Mouse (Mus musculus) thymus, postnatal 0 days (tissue): ENCODE measurements at regions not wholly inside any gene's neighbourhood (a gene's known extent, or its start where the extent isn't known, plus 50 kb on each side); places are given as distances from the start of the nearest gene placed in this dataset.

Experiments used
- DNase-seq: peaks from one replicate; pipeline ENCODE4 v3.0.0-alpha.2; 2015; ENCODE audit warnings: low spot score

DNA sequence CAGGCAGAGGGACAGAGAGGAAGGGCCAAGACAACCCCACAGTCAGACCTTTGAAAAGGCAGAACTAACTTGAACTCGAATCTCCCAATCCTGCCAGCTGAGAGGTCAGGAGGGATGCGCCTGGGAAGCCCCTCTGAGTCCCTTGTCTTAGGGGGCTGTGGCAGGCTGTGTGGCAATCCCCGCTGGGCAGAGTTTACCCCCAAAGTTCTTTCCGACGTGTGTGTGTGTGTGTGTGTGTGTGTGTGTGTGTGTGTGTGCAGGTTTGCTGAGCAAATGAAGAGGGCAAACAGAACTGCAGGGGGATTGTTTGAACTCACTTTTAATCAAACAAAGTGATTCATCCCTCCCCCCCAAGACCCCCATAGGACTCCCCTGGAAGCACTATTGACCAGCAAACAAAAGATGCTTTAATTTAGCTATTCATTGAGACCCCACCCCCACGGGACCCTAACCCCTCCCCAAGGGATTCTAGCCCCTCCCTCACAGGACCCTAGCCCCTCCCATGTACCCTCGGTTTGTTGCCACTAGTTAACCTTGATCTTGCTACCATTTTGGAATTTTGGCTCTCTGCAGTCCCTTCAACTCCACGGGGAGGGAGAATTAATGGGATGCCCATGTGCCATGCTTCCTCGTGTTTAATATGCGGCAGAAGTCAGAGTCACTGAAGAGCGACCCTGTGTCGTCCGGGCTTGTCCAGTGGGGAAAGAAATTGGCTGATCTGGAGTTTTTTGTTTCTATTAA is 143.4 kb upstream of the Gli2 start:
- no peak for DNase-seq

DNA sequence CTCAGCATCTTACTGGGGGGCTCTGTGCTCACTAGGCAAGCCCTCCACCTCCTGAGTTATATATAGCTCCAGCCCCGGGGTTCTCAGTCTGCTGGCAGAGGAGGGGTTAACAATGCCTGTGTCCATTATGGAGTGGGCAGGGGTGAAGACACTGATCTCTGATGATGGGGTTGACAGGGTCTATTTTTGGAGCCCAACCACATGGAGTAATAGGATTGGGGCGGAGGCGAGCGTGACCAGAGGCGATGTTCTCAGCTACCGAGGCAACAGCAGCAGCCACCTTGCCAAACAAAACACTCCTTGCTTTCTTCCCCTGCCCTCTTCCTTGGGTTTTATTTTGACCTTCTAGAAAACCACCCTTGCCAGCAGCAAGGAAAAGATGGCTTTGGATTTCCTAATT is 141.1 kb upstream of the Gli2 start:
- no peak for DNase-seq

DNA sequence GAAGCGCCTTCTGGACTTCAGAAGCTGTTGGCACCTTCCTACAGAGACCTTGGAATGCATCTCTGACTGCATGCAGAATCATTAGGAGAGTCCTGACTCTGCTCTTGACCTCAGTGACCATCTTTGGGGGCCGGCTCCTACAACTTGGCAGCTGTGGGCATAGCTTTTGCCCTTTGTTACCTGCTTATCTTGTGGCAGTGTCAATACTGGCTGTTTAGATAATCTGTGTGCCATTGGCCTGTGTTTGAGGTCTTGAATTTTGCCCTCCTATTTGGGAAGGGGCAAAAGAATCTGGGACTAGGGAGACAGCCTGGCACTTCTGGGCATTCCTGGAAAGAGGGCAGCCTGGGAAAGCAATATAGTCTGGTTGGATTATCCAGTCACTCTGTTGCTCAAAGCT is 137.8 kb upstream of the Gli2 start:
- no peak for DNase-seq

DNA sequence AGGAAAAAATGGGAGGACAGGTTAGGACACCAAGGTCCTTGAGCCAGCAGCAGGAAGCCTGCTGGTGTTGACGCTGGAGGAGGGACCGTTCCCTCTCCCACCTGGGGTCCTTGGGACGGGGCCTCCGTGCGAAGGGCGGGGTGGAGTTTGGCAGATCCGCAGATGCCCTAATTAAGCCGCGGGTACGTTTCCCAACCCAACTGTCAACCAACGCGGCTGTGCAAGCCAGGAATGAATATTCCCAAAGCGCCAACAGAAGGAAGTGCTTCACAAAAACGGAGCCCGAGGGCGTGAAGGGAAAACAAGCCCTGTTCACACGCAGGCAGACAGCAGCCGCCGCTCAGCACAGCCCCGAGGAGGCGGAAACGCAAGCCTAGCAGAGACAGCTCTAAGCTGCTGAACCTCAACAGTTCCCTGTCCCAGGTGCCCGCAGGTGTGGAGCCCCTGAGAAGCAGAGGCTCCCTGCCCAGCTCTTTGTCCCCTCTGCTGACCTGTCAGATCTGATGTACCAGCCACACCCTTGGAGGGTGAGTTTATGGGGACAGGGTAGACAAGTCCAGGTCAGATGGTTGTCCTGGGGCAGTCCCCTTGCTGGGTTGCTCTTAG is 136.1 kb upstream of the Gli2 start:
- DNase-seq, result no peak

DNA sequence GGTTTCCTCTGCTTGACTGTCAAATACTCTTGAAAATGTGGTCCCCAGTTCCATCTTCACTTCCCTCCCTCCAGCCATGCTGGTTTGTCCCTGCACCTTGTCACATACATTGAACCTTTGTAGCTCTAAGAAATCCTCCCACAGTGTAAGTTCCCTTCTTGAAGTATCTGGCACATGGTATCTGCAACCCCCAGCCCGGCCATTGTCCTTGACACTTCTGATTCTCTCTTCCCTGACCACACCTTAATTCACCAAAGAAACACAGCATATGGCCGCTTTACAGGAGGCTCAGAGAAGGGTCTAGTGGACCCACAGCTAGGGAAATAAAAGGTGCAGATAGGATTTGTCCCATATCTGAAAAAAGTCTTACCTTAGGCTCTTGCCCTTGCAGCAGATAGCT is 133.9 kb upstream of the Gli2 start:
- DNase-seq, result no peak

DNA sequence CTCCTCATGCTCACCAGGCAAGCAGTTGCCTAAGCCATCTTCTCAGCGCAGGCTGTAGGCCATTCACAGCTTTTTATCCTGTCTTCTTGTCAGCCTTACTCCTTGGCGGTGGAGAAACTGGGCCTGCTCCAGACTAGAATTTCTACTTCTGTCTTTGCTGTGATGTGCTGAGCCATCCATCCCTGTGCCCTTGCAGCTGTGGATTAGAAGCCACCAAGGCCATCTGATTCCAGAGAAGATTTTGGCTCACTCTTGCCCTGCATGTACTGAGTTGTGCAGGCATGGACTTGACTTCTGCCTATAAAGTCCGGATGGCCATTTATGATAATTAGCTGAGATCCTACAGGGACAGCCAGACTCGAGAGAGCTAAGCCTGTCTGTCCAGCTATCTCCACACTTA is 133.4 kb upstream of the Gli2 start:
- no peak for DNase-seq

DNA sequence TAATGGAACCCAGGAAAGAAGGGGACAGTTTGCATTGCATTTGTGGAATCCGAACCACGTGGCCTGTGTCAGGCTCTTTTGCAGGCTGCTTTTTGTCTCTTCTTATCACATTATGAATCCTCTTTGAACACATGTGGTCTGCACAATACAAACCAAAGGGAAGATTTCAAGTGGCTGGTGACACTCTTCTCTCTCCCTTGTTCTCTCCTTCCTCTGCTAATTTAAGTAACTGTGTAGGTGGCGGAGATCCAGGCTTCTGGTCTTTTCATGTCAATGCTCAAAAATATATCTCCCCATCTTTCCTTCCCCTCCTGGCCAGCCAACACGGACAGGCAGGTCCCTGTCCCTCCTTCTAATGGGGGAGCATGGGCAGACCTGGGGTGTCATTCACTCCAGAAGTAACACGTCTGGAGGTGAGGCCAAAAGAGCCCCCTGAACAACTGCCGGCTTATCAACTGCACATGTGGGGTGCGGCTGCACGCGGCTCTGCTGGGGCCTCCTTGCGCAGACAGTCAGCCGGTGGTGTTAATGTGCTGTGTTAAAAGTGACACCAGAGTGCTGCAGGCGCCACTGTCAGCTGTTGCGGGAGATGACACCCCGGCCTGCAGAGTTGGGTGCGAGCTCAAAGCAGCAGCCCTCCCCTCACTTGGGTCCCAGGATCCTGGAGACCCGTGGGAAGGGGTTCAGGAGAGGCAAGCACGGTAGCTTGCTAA is 130.3 kb upstream of the Gli2 start:
- DNase-seq, result no peak

DNA sequence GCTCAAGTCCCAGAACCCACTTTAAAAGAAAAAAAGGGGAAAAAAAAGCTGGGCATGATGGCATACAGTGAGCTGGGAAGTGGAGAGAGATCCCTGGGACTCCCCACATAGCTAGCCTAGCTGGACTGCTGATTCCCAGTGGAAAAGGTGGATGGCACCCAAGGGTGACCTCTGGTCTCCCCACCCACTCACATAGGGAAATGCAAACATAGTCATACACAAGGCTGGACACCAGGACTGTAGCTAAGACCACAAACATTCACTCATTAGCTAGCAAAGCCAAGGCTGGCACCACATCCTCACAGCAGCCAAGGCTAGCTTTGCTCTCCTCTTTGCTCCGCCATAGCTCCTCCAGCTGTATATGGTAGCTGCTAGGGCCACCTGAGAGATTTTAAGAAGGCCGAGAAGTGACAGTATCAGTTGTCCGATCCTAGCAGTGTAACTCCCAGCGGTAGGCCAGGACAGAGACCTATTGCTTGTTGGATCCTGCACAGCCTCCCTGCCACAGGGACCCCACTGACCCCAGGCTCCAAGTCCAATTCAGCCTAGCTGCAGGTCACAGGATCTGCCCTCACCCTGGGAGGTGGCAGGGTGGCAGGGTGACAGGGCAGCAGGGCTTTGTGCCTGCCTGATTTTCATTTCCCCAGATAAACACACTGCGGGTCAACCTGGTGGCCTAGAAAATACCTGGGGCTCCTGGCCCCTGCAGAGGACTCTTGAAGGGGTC is 119.8 kb upstream of the Gli2 start:
- DNase-seq, result no peak

DNA sequence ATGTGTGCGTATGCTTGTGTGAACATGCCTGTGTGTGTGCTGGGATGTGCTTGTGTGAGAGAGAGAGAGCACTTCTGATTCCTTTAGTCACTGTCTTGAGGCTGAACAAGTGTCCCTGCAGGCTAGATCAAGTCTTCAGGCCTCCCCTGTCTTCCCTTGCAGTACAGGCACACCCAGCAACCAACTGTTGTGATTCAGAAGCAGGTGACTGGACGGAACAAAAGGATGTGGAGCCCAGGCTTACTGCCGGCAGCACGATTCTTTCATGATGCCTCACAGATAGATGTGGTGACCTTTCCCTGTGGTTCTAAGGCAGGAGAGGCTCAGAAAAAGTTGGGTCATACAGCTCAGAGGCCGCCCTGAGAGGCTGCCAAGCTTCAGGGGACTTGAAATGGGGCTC is 114.0 kb upstream of the Gli2 start:
- no peak for DNase-seq

DNA sequence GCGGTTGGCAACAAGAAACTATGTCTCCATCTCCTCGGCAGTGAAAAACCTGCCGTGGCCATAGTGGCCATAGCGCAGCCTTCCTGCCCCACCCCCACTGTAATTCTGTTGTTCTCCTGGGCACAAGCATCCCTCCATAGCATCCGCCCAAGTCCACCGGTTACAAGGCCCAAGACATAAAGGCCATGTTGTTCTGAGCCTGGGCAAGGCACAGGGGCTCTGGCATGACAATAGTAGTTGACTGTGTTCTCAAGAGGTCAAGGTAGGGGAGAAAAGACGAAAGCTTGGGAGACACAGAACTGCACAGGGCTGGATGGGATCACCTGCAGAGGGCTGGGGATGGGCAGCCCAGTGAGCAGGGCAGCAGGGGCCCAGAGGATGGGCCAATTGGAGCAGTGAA is 112.9 kb upstream of the Gli2 start:
- no peak for DNase-seq

DNA sequence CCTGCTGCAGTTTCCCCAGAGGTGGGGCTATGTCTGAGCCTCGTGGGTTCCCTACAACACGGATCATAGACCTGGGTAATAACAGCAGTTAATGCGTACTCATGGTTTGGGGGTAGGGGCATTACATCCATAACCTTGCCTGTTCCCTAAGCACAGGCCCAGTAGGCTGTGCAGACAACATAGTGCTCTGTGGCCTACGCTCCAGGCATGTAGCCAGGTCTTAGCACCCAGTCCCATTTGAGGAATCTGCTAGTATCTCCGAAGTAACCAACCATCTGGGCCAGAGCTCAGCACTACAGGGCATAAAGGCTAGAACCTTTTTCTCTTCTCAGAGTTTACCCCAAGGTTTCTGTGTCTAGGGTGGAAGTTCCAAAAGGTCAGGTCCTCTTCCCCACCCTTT is 111.4 kb upstream of the Gli2 start:
- DNase-seq, result no peak

DNA sequence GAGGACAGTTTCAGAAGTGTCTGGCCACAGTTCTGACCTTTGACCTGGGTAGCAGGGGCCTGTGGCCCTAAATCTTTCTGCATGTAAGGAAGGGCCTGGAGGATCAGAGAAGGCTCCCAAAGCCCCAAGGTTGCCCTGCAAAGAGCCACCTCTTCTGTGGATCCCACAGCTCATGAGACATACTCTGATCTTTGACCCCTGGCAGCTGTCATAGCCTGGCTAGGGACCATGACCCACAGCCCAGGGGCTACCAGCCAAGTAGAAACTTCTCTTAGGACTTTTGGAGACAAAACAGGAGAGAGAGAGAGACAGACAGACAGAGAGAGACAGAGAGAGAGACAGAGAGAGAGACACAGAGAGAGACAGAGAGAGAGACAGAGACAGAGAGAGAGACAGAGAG is 110.4 kb upstream of the Gli2 start:
- DNase-seq, result no peak

DNA sequence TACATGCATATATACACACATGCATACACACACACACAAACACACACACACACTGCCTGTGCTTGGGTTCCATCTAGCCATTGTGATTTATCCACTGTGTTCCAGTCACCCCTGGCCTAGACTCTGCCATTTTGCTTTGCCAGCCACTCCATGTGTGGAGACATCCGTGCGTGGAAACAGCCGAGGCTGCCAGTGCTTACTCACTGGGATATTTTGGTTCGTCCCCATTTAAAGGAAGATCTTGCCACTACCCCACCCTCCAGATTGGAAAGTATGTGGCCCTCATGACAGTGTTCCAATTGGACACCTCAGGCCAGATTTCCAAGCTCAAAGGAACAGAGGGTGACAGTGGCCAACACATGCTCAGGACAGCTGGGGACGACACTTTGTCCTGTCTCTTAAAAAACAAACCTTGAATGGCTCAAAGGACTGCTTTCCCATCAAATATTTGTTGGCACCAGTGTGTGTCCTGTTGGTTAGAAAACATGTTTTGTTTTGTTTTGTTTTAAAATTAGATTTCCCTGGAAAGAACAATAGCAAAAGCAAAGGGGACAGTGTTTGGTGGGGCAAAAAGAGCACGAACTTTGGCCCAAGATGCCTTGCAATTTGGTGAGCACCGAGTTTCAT is 109.8 kb upstream of the Gli2 start:
- no peak for DNase-seq

DNA sequence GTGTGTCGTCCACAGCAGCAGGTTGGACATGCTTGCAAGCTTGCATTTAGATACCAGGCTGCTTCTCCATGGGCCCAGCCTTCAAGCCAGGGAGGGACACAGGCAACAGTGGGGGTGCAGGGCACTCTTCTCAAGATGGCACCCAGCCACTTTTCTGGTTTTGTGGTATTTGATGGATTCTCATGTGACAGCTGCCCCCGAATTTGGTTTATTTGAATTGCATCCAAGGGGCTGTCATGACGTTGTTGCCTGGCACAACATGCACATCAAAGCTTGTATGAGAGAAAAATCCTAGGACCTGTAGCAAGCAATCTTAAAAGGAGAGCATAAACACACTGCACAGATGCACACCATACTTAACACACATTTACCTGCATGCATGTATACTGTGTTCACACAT is 108.3 kb upstream of the Gli2 start:
- DNase-seq, result no peak

DNA sequence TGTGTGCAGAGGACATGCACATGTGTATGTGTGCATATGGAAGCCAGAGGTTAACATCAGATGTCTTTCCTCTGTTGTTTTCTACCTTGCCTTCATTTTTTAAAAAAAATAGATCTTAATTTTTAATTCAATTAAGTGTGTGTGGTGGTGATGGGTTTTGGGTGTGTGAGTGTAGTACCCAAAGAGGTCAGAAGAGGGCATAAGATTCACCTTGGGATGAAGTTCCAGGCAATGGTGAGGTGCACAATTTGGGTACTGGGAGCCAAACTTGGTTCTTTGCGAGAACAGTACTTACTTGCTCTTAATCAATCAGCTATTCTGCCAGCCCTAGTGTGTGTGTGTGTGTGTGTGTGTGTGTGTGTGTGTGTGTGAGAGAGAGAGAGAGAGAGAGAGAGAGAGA is 106.9 kb upstream of the Gli2 start:
- peak; percentile 3 for DNase-seq

DNA sequence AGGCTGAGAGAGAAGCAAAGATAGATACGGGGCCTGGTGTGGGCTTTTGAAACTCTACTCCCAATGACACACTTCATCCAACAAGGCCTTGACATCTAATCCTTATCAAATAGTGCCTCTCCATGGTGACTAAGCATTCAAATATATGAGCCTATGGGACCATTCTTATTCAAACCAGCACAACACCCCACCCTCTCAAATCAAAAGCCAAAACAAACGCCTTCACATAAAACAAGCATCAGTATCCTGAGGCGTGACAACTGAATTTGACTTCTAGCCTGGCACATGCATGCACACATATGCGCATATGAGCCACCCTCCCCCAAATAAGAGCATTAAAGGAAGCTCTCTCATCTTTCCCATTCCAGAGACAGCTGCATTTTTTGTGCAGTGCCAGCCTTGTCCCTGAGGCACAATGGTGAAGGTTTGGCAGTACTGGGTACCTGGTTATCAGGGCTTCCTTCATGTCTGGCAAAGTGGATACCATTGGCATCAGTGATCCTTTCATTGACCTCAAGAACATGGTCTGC is 103.8 kb upstream of the Gli2 start:
- no peak for DNase-seq

DNA sequence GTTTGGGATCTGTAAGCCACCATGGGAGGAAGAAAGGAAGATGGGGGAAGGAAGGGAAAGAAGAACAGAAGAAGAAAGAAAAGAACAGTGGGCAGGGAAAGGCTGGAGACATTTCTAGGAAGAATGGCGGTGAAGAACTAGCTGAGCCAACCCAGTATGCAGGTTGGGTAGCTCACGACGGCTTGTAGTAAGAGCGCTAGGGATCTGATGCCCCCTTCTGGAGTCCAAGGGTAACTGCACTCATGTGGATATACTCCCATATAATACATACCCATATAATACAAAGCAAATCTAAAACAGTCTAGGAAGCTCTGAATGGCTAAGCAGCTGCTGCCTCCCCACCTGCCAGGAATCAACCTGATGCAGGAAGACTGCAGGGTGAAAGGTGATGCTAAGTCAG is 100.2 kb upstream of the Gli2 start:
- no peak for DNase-seq

DNA sequence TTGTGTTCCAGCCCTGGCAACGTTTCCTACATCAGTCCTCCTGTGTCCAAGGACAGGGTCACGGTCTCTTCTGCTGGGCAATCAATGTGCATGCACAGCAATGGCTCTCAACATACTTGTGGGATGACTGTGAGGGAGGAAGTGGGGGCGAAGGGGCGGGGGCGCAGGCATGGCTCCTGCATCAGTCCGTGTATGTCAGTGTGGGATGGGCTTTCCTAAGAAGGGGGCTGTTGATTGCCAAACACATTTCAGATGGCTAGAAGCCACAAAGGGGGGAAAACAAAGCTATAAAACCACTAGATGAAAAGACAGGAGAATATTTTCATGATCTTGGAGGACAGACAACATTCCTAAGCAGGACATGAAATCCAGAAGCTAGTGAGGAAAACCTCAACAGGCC is 99.4 kb upstream of the Gli2 start:
- DNase-seq, result no peak

DNA sequence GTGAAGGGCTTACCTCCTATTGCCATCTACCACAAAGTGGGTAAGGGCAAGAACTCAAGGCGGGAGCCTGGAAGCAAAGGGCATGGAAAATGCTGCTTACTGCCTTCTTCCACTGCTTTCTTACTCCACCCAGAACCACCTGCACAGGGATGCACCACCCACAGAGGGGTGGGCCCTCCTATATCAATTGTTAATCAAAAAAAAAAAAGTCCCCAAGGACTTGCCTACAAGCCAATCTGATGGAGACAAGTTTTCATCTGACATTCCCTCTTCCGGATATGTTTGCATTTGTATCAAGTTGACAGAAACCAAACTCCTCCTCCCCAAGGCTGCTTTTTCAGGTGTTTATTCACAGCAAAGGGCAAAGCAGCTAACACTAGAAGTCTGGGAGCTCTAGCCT is 94.1 kb upstream of the Gli2 start:
- no peak for DNase-seq

DNA sequence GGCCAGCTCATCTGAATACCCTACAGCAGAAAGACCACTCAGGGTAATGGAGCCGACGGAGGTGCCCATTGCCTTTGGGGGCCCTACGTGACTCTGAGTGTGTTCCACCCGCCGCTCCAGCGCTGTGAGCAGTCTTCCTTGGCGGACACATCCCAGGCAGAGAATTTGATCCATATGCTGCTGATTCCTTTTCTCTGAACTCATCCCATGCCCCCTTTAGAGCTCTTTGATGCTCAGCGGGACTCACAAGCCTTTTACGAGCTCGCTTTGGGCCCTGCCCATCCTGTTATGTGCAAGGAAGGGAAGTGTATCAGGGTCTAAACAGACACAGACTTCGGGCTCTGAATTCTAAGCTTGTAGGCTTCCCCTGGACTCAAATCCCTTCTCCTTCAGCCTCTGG is 90.4 kb upstream of the Gli2 start:
- DNase-seq, result no peak

DNA sequence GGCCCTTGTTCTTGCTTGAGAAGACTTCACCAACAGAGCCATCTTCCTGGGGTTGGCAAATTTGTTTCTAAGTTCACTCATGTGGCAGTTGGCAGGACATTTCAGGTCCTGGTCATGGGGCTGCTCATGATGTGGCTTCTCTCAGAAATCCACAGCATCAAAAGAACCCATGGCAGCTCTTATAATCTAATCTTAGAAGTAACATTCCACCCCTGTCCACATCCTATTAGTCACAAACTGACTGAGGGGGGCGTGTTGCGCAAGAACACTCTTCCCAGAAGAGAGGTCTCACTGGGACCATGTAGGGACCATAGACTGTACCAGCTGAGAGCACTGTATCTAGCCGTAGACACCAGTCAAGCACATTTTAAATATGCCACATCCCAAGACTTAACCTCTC is 75.6 kb upstream of the Gli2 start:
- no peak for DNase-seq

DNA sequence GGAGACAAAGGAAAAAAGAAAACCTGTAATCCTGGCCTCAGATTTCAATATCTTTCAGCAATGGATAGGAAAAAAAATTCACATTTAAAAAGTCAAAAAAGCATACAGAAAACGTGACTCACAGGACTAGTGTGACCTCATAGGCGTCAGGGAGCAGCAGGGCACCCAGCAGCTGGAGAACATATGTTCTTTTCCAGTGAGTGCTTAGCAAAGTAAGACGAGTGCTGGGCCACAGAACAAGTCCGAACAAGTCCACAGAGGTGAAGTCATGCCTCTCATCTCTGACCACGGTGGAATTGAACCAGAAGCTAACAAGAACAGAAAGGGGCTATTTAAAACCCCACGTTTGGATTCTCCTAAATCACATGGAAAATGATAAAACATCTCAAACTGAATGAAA is 72.1 kb upstream of the Gli2 start:
- DNase-seq, result no peak
